Mouse (Mus musculus) testis, adult 2 months (tissue): ENCODE data around the gene Ddx4. TPM values are rescaled to one million over a fixed set of nuclear protein-coding genes. Genes with fewer than 3 reads are reported as not detected.

Experiments used
- H3K27ac ChIP-seq: fragments of 200-500 bp; 2 replicates; pipeline ENCODE4 v1.5.1; 2012; ENCODE audit warnings: low read depth, low read length; ENCODE audit not compliant: control insufficient read depth, insufficient read depth
- H3K27me3 ChIP-seq: fragments of 200-500 bp; 2 replicates; pipeline ENCODE4 v1.6.1; 2012; ENCODE audit warnings: mild to moderate bottlenecking, low read length, moderate library complexity; ENCODE audit not compliant: control insufficient read depth, insufficient read depth
- H3K36me3 ChIP-seq: fragments of 200-500 bp; 2 replicates; pipeline ENCODE4 v1.6.1; 2012; ENCODE audit warnings: mild to moderate bottlenecking, low read length; ENCODE audit not compliant: control insufficient read depth, insufficient read depth
- H3K4me1 ChIP-seq: fragments of 200-500 bp; 2 replicates; pipeline ENCODE4 v1.6.1; 2012; ENCODE audit warnings: low read length; ENCODE audit not compliant: control insufficient read depth, insufficient read depth
- H3K4me3 ChIP-seq: fragments of 200-500 bp; 2 replicates; pipeline ENCODE4 v1.5.1; 2012; ENCODE audit warnings: low read depth, mild to moderate bottlenecking, low read length, moderate library complexity, mixed read lengths; ENCODE audit not compliant: control insufficient read depth
- CTCF ChIP-seq: fragments of 200-500 bp; IDR thresholded peaks from 2 replicates; pipeline ENCODE4 v1.5.1; 2012; ENCODE audit warnings: low read depth, mild to moderate bottlenecking, inconsistent platforms, low read length, moderate library complexity; ENCODE audit not compliant: control insufficient read depth, insufficient read depth, insufficient replicate concordance
- POLR2A ChIP-seq: fragments of 200-500 bp; IDR thresholded peaks from 2 replicates; pipeline ENCODE4 v1.6.1; 2012; ENCODE audit warnings: low read depth, mild to moderate bottlenecking, inconsistent platforms, low read length, moderate library complexity; ENCODE audit not compliant: control insufficient read depth
- polyA plus RNA-seq: library from polyadenylated mRNA; depleted of rRNA; stranded (reverse); fragments of >200 nt; gene quantifications from 2 replicates; pipeline ENCODE4 v1.2.3, GENCODE M21; 2012

Ddx4 gene
- polyA plus RNA-seq, 1 experiment, result 129 TPM

DNA sequence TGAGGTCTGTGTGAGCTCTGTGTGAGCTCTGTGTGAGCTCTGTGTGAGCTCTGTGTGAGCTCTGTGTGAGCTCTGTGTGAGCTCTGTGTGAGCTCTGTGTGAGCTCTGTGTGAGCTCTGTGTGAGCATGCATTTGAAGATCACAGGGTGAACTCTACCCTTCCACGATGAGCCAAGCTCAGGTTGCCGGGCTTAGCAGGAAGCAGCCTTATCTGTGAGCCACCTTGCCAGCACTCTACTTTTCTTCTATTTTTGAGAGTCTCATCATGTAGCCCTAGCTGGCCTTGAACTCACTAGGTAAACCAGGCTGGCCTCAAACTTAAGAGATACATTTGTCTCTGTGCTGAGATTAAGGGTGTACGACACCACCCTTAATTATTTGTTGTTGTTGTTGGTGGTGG lies 15.8 kb downstream of the Ddx4 start:
- peaks cover 3% of the 10 kb centered on the region; the same call in 1 of the 2 replicates for H3K36me3 ChIP-seq
- H3K4me3 ChIP-seq, result no peak overlapping the region
- H3K27me3 ChIP-seq, result no peaks in the 10 kb centered on the region

GRCm38 (mm10) chr13:112635174-112635837 lies 17.0 kb downstream of the Ddx4 start:
- Histone ChIP-seq H3K27ac (no peak overlapping the region), H3K27me3 (no peaks in the 10 kb centered on the region), H3K4me3 (no peak overlapping the region), H3K36me3 (peaks cover 3% of the 10 kb centered on the region; the same call in 1 of the 2 replicates), H3K4me1 (no peaks in the 10 kb centered on the region)
- TF ChIP-seq CTCF, result no peak
- TF ChIP-seq POLR2A, result no peak

More for the DNA sequence above, 15.8 kb downstream of the Ddx4 start:
- no peak for TF ChIP-seq POLR2A
- no peak for TF ChIP-seq CTCF
- Histone ChIP-seq H3K27ac (no peak overlapping the region), H3K4me1 (no peaks in the 10 kb centered on the region)

GRCm38 (mm10) chr13:112625566-112625965 lies 26.7 kb downstream of the Ddx4 start:
- TF ChIP-seq CTCF, result no peak
- TF ChIP-seq POLR2A, result no peak

DNA sequence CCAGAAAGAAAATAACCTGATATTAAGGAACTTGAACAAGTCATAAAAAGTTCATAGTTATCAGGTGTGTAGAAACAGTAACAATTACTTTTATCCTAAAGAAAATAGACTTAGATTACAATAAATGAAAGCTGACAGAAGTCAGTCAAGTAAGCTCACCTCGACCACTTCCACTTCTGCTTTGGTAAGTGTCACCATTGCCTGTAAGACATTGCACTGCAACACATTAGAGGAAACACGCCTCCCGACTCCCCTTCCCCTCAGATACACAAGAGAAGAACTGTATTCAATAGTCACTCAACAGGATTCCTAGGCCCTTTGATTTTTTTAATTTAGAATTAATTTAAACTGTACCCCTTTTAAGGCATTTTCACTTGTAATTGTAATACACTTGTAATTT lies 27.7 kb downstream of the Ddx4 start:
- H3K27me3 ChIP-seq, result no peaks in the 10 kb centered on the region
- H3K27ac ChIP-seq, result no peak overlapping the region
- no peak overlapping the region for H3K4me3 ChIP-seq
- TF ChIP-seq POLR2A (no peak), CTCF (no peak)
- no peaks in the 10 kb centered on the region for H3K4me1 ChIP-seq
- peaks cover 1% of the 10 kb centered on the region; the same call in 1 of the 2 replicates for H3K36me3 ChIP-seq

More at GRCm38 (mm10) chr13:112625566-112625965, 26.7 kb downstream of the Ddx4 start:
- H3K27me3 ChIP-seq, result no peaks in the 10 kb centered on the region
- no peaks in the 10 kb centered on the region for H3K4me1 ChIP-seq
- no peaks in the 10 kb centered on the region for H3K36me3 ChIP-seq
- no peak overlapping the region for H3K4me3 ChIP-seq
- no peak overlapping the region for H3K27ac ChIP-seq

DNA sequence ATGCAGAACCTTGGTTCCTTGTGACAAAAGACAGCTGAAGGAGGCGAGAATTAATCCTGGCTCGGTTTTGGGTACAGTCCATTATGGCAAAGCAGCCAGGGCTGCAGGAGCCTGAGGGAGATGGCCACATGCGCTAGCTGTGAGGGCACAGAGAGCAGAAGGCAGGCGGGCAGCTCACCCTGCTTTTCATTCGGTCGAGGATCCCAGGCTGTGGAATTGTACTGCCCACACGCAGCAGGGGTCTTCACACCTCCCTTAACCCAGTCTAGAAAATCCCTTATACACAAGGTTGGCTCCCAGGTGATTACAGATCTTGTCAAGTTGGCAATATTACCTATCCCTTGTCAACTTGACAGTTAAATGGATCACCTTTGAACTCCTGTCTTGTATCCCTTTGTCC lies 28.6 kb downstream of the Ddx4 start:
- TF ChIP-seq POLR2A (no peak), CTCF (no peak)
- H3K27ac ChIP-seq, result no peak overlapping the region
- no peaks in the 10 kb centered on the region for H3K27me3 ChIP-seq
- peaks cover 1% of the 10 kb centered on the region; the same call in 1 of the 2 replicates for H3K36me3 ChIP-seq
- H3K4me1 ChIP-seq, result no peaks in the 10 kb centered on the region
- no peak overlapping the region for H3K4me3 ChIP-seq

- Histone ChIP-seq H3K36me3 (peaks cover 1% of the 10 kb centered on the region; the same call in 1 of the 2 replicates), H3K27me3 (no peaks in the 10 kb centered on the region), H3K27ac (no peak overlapping the region), H3K4me3 (no peak overlapping the region), H3K4me1 (no peaks in the 10 kb centered on the region)
- no peak for TF ChIP-seq CTCF
- no peak for TF ChIP-seq POLR2A
These were observed 30.7 kb downstream of the Ddx4 start for GRCm38 (mm10) chr13:112621592-112621991.

DNA sequence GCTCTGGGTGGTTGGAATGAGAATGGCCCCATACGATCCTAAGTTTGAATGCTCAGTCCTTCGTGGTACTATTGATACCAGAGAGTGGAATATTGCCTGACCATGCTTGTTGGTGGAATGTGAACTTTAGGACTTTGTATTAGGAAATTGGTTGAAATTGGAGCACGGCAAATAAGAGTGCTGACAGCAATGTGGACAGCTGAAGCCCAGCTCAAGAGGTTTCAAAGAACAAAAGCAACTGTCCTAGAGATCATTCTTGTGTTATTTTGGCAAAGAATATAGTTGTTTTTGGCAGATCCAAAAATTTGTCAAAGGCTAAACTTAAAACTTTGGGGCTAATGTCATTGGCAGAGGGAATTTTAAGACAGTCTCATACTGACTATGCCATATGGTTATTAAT lies 43.7 kb downstream of the Ddx4 start:
- Histone ChIP-seq H3K27me3 (no peaks in the 10 kb centered on the region), H3K36me3 (peaks cover 2% of the 10 kb centered on the region; the same call in 1 of the 2 replicates), H3K4me3 (no peak overlapping the region), H3K4me1 (no peaks in the 10 kb centered on the region), H3K27ac (no peak overlapping the region)
- no peak for TF ChIP-seq CTCF
- no peak for TF ChIP-seq POLR2A

- H3K4me3 ChIP-seq, result no peak overlapping the region
- no peak overlapping the region for H3K27ac ChIP-seq
- no peaks in the 10 kb centered on the region for H3K4me1 ChIP-seq
- no peaks in the 10 kb centered on the region; the same call in 1 of the 2 replicates for H3K36me3 ChIP-seq
- no peaks in the 10 kb centered on the region for H3K27me3 ChIP-seq
- TF ChIP-seq POLR2A, result no peak
- no peak for TF ChIP-seq CTCF
These were observed 47.9 kb downstream of the Ddx4 start for GRCm38 (mm10) chr13:112604411-112604810.
